Mouse (Mus musculus) hindbrain, embryonic 14.5 days (tissue): ENCODE results near the gene Zbtb9. TPM values are rescaled to one million over a fixed set of nuclear protein-coding genes. Genes with fewer than 3 reads are reported as not detected.

Source experiments
- ATAC-seq: fragments of 200-750 bp; cut with Nextera tagmentation; 2 replicates; pipeline ENCODE4 v1.8.0; 2017; ENCODE audit warnings: moderate number of reproducible peaks, mild to moderate bottlenecking, moderate TSS enrichment, moderate library complexity; ENCODE audit not compliant: low FRiP score
- DNase-seq: peaks from one replicate; pipeline ENCODE4 v3.0.0-alpha.2; 2015; ENCODE audit warnings: low spot score
- H3K27ac ChIP-seq: fragments of 300-500 bp; sonication (generic); 2 replicates; pipeline ENCODE4 v1.5.1; 2014; ENCODE audit warnings: mild to moderate bottlenecking, moderate library complexity
- H3K27me3 ChIP-seq: fragments of 300-500 bp; sonication (generic); 2 replicates; pipeline ENCODE4 v1.6.1; 2014; ENCODE audit warnings: mild to moderate bottlenecking, low read length, mixed read lengths; ENCODE audit not compliant: control insufficient read depth, insufficient read depth
- H3K36me3 ChIP-seq: fragments of 300-500 bp; sonication (generic); replicated peaks from 2 replicates; pipeline ENCODE4 v1.6.1; 2014; ENCODE audit not compliant: control insufficient read depth, insufficient read depth
- H3K4me1 ChIP-seq: fragments of 300-500 bp; sonication (generic); replicated peaks from 2 replicates; pipeline ENCODE4 v1.6.1; 2014; ENCODE audit warnings: antibody characterized with exemption, low read length, mixed read lengths; ENCODE audit not compliant: control insufficient read depth, insufficient read depth
- H3K4me2 ChIP-seq: fragments of 300-500 bp; sonication (generic); replicated peaks from 2 replicates; pipeline ENCODE4 v1.6.1; 2014; ENCODE audit warnings: mild to moderate bottlenecking, moderate library complexity
- H3K4me3 ChIP-seq: fragments of 300-500 bp; sonication (generic); replicated peaks from 2 replicates; pipeline ENCODE4 v1.5.1; 2014; ENCODE audit warnings: mild to moderate bottlenecking, low read length
- H3K9ac ChIP-seq: fragments of 300-500 bp; sonication (generic); 2 replicates; pipeline ENCODE4 v1.6.1; 2014
- H3K9me3 ChIP-seq: fragments of 300-500 bp; sonication (generic); 2 replicates; pipeline ENCODE4 v1.6.1; 2016; ENCODE audit warnings: low read length; ENCODE audit not compliant: control insufficient read depth
- WGBS: fragments of 180-500 bp; shearing (Covaris S2); extraction: QIAGEN DNeasy Blood & Tissue Kit; methylation state at CpG from one replicate; pipeline ENCODE4 v1.1.7; 2014; 5-methylcytosine and 5-hydroxymethylcytosine counted together
- microRNA-seq: library from miRNA; unstranded; fragments of <30 nt; microRNA quantifications from one replicate; pipeline ENCODE4, GENCODE M21; 2016
- polyA plus RNA-seq: library from polyadenylated mRNA; unstranded; fragments of >200 nt; fragmentation: Nextera tagmentation; extraction: Ambion mirVana; gene quantifications from 2 replicates; pipeline ENCODE4 v1.2.1, GENCODE M21; 2014

Zbtb9 gene
- polyA plus RNA-seq, 1 experiment from 2014 or later: 9.7 TPM

GRCm38 (mm10) chr17:27048445-27049239 is 75.7 kb downstream of the Zbtb9 start:
- no peaks in the 10 kb centered on the region for H3K4me1 ChIP-seq
- H3K36me3 ChIP-seq: no peaks in the 10 kb centered on the region
- no peaks in the 10 kb centered on the region for H3K9me3 ChIP-seq
- H3K4me3 ChIP-seq: no peak overlapping the region
- no peak for ATAC-seq
- no peaks in the 10 kb centered on the region for H3K27me3 ChIP-seq
- 0 out of 2 replicates have a peak overlapping the region, but pooled peaks have one; percentile 9 for H3K27ac ChIP-seq
- no peak overlapping the region for H3K4me2 ChIP-seq
- H3K9ac ChIP-seq: no peak overlapping the region
- DNase-seq: no peak
- WGBS: 84% methylated on average over 14 of the region's 14 CpGs

- DNase-seq (no peak), ATAC-seq (no peak)
- Histone ChIP-seq H3K9me3 (no peaks in the 10 kb centered on the region), H3K27me3 (peaks cover 13% of the 10 kb centered on the region), H3K27ac (no peak overlapping the region), H3K4me2 (no peak overlapping the region), H3K4me3 (no peak overlapping the region), H3K9ac (no peak overlapping the region), H3K4me1 (no peaks in the 10 kb centered on the region), H3K36me3 (no peaks in the 10 kb centered on the region)
- 67% methylated on average over 5 of the region's 5 CpGs for WGBS
These were observed 77.9 kb downstream of the Zbtb9 start for GRCm38 (mm10) chr17:27050853-27051252.

GRCm38 (mm10) chr17:27051514-27051913 is 78.5 kb downstream of the Zbtb9 start:
- 35% methylated on average over 10 of the region's 11 CpGs for WGBS
- Histone ChIP-seq H3K27ac (no peak overlapping the region), H3K27me3 (peaks cover 20% of the 10 kb centered on the region), H3K4me3 (no peak overlapping the region), H3K9me3 (no peaks in the 10 kb centered on the region), H3K9ac (no peak overlapping the region), H3K4me1 (no peaks in the 10 kb centered on the region), H3K36me3 (no peaks in the 10 kb centered on the region), H3K4me2 (no peak overlapping the region)
- ATAC-seq: no peak
- DNase-seq: no peak

- peak overlapping the region; percentile 46; the same call in 1 of the 2 replicates for H3K4me3 ChIP-seq
- peaks cover 15% of the 10 kb centered on the region for H3K4me1 ChIP-seq
- no peak overlapping the region for H3K9ac ChIP-seq
- ATAC-seq (no peak), DNase-seq (no peak)
- H3K27me3 ChIP-seq: peaks cover 51% of the 10 kb centered on the region
- H3K4me2 ChIP-seq: peak overlapping the region; percentile 81
- under 1% methylated on average over 13 of the region's 13 CpGs for WGBS
- H3K27ac ChIP-seq: 0 out of 2 replicates have a peak overlapping the region, but pooled peaks have one; percentile 53
- H3K36me3 ChIP-seq: no peaks in the 10 kb centered on the region
- no peaks in the 10 kb centered on the region for H3K9me3 ChIP-seq
These were observed 83.2 kb downstream of the Zbtb9 start for GRCm38 (mm10) chr17:27056170-27056569.

- peak within 1 kb of the TSS; percentile 81 for H3K4me2 ChIP-seq
- peak within 1 kb of the TSS; percentile 53; the same call in 1 of the 2 replicates for H3K27ac ChIP-seq
- peaks cover 15% of the 10 kb centered on the region for H3K4me1 ChIP-seq
- no peaks in the 10 kb centered on the region for H3K9me3 ChIP-seq
- no peaks in the 10 kb centered on the region for H3K36me3 ChIP-seq
- under 1% methylated on average over 56 of the region's 66 CpGs for WGBS
- peak within 1 kb of the TSS; percentile 46 for H3K4me3 ChIP-seq
- H3K27me3 ChIP-seq: peaks cover 51% of the 10 kb centered on the region
- H3K9ac ChIP-seq: peak within 1 kb of the TSS; percentile 55
- no peak for ATAC-seq
- no peak for DNase-seq
These were observed 84.0 kb downstream of the Zbtb9 start, which contains the start of gene Itpr3 for GRCm38 (mm10) chr17:27056812-27057516. Gene Itpr3 (plus strand): TSS chr17:27057304.

- DNase-seq: no peak
- Histone ChIP-seq H3K27me3 (peaks cover 51% of the 10 kb centered on the region), H3K36me3 (no peaks in the 10 kb centered on the region), H3K4me1 (peaks cover 15% of the 10 kb centered on the region), H3K4me3 (peak overlapping the region; percentile 46), H3K4me2 (peak overlapping the region; percentile 81), H3K9me3 (no peaks in the 10 kb centered on the region), H3K27ac (no peak overlapping the region), H3K9ac (peak overlapping the region; percentile 55)
- WGBS: 2% methylated on average over 24 of the region's 24 CpGs
- ATAC-seq: no peak
These were observed 84.6 kb downstream of the Zbtb9 start for GRCm38 (mm10) chr17:27057517-27058055.

Small RNA genes lying within 50 kb of the gene (microRNA-seq; reads per million reads assigned to microRNA genes)
- gene Mir3083 (0.97 reads per million), gene Mir6968 (0.81 reads per million)

Other genes with a start within 250 kb of the Zbtb9 start
- gene Bnip1, start 192.1 kb upstream of the Zbtb9 start, polyA plus RNA-seq: 47.8 and 51.5 TPM in 2 replicates
- gene Nkx2-5, start 128.2 kb upstream of the Zbtb9 start, polyA plus RNA-seq: not detected in 2 replicates
- gene Kifc5b, start 56.1 kb upstream of the Zbtb9 start, polyA plus RNA-seq: 0.90 and 2.1 TPM in 2 replicates
- gene Phf1, start 40.1 kb upstream of the Zbtb9 start, polyA plus RNA-seq: 20.6 and 23.3 TPM in 2 replicates
- gene Cuta, start 33.6 kb upstream of the Zbtb9 start, polyA plus RNA-seq: 112 and 113 TPM in 2 replicates
- gene Syngap1, start 31.9 kb upstream of the Zbtb9 start, polyA plus RNA-seq: 4.3 and 5.0 TPM in 2 replicates
- gene Bak1, start 55.8 kb downstream of the Zbtb9 start, polyA plus RNA-seq: 5.9 and 6.9 TPM in 2 replicates
- 1.2 and 1.8 TPM in 2 replicates for gene Itpr3, start 84.1 kb downstream of the Zbtb9 start, polyA plus RNA-seq
- gene Uqcc2, start 160.7 kb downstream of the Zbtb9 start, polyA plus RNA-seq: 359 and 406 TPM in 2 replicates
- 0.60 and 0.80 TPM in 2 replicates for gene Ip6k3, start 194.6 kb downstream of the Zbtb9 start, polyA plus RNA-seq
- gene Lemd2, start 231.3 kb downstream of the Zbtb9 start, polyA plus RNA-seq: 24.3 and 24.9 TPM in 2 replicates